Mouse (Mus musculus) urinary bladder, postnatal 10 days (tissue): Measurements from ENCODE around the gene Hrnr.

Source experiments
- DNase-seq: peaks from one replicate; pipeline ENCODE4 v3.0.0; 2022; ENCODE audit warnings: low spot score

The Hrnr gene

DNA sequence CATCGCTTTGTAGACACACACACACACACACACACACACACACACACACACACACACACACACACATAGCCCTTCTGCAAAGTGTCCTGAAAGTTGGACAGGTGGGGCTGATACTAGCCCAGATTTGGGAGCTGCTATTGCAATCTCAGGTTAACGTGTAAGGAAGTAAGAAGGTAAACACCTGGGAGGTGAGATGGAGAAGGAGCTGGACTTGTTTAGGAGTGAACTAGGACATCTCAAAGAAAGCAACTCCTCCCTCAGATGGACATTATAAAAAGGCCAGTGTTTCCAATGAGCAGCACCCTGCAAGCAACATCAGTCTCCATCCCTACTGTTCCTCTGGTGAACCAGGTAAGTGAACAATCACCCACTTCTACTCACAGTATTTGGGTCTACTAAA is at the start of gene Hrnr:
TSS of gene Hrnr (plus strand) at position 301 of the 400 bp plus-strand sequence.
- DNase-seq: no peak

DNA sequence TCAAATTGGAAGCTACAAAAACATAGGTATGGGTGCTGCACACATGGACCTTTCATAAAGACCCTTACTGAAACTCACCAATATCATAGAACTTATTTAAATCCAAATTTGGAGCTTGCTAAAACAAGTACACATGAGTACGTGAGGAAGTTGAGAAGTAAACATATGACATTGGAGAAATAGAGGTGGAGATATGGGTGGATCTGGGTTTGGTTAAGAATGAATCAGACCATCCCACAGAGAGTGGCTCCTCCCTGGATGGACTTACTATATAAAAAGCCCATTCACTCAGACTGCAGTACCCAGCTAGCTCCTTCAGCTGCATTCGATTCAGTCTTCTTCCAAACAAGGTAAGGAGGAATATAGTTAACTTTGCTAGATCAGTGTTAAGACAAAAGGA is 46.3 kb upstream of the Hrnr start, which contains the start of gene Flg:
TSS of gene Flg (plus strand) at position 301 of the 400 bp plus-strand sequence.
- no peak for DNase-seq

DNA sequence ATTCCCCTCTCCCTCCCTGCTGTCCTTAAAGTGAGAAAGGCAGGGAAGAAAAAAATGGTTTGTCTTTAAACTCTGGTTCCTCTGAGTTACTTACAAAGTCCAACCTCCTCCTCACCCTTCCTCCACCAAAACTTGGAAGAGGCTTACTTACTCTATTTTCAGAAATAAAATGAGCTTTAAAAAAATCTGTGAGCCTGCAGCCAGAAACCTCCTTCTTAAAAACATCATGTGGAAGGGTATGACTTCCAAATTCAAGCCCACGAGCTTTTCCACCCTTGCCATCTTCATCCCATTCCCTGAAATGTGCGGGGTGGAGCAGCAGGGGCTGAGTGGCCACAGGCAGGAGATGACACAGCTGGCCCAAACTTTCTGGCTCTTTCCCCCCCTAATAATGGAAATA is 22.0 kb upstream of the Hrnr start:
- no peak for DNase-seq

DNA sequence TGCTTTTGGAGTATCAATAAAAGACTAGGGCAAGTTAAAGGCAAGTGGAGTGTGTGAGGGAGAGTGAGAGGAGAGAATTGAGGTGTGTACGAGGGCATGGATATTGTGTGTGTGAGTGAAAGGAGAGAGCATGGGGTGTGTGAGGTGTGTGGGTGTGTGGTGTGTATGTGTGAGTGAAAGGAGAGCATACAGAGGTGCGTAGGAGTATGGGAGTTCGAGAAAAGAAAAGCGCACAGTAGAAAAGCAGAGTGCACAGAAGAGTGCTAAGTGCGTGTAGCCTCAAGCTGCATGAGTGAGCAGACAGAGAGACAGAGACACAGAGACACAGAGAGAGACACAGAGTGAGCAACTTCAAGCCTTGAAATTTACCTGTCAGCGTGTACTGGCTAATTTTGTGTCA is 19.7 kb upstream of the Hrnr start:
- DNase-seq: no peak

DNA sequence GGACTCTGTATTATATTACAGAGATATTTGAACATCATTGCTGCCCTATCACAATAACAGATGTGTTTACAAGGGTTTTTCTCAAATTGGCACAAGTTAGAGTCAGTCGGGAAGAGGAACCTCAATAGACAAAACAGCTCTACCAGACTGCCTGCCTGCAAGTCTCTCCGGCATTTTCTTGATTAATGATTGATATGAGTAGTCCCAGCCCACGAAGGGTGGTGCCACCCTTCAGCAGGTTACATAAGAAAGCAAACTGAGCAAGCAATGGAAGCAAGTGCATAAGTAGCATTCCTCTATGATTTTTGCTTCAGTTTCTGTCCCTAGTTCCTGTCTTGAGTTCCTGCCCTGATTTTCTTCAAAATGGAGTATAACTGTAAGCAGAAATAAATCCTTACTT is 17.7 kb upstream of the Hrnr start:
- DNase-seq: no peak

DNA sequence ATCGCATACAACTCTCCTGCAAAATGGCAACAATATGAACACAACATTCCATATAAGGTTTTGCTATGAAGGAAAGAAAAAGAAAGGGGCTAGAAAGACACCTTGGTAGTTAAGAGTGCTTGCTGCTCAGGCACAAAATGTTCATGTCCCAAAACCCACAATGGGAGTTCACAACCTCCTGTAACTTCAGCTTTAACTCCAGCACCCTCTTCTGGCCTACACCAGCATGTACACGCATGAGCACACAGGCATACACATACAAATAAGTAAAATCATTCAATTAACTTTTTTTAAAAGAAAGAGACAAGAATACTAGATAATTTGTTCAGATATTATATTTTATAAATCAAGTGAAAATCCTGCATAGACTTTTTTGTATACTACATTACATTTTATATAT is 13.4 kb upstream of the Hrnr start:
- DNase-seq: no peak

DNA sequence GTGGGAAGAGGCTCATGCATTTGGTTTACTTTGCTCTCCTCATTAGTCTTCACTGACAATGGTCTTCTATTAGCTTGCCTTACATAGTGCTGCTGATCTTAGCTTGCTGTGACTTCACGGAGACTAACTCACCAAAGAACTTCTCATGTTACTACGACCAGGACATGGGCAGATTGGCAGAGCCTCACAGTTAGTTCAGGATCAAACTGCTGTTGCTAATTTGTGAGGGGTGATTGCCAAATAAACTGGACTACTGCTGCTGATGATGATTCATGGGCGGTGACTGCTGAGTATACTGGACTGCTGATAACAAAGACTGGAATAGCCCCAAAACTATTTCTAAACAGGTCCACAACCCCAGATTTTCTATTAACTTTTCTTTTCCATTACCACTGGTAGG is 8.2 kb upstream of the Hrnr start:
- no peak for DNase-seq

DNA sequence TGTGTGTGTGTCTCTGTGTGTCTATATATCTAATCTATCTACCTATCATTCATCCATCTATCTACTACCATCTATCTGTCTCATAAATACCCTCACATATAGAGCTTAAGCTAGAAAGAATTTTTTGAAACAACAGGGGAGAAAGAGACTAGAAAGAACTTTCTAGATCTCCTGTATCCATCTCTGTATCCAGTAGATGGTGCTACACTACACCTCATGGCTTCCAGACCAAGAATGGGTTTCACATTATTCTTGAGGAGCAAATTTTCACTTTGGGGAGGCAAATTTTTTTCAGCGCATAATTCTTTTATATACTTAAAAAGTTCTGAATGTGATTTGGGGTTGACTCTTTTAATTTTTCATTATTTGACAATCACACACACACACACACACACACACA is 5.2 kb upstream of the Hrnr start:
- DNase-seq: no peak

DNA sequence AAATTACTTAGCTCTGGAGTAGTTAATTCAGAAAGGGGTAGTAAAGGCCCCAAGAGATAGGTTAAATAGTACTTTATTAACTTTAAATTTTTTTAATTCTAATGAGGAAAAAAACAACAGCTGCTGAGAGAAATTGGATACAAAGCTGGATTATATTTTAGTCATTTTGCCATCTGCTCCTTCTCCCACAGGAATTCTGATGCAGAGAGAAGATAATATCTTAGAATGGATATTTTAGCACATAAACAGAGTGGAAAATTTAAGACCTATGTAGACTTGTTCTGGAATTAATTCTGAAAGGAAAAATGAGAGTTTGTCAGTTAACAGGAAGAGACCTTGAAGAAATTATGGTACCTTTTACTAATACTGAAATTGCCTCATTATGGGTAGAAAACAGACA is 18.2 kb downstream of the Hrnr start:
- DNase-seq: no peak

DNA sequence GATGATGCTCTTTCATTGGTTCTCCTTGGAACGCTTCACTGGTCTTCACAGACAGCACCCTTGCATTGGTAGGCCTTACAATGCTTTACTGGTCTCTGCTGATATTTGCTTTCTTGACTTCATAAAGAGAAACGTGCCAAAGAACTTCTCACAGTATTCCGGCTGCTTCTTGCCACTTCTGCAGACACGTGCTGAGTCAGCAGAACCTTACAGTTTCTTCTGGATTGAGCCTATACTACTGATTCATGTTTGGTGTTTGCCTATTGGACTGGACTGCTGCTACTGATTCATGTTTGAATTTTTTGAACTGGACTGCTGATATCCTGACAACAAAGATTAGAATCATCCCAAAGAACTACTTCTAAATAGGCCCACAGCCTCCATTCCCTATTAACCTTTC is 20.5 kb downstream of the Hrnr start:
- no peak for DNase-seq

DNA sequence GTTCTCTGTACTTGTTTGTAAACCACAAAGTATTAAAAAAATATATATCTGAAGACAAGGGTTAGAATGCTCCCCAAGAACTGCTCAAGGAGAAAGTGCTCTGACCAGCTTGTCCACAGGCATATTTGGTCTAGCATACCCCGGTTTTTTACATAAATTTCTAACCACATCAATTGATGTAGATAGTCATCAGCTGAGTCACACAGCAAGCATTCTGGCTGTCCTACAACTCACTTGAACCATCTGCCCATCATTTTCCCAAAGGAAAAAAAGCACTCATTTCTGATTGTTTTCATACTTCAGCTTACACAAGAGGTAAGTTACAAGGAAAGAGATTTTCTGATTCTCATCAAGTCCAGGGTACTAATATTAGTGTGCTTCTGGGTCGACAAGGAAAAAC is 27.3 kb downstream of the Hrnr start:
- no peak for DNase-seq

DNA sequence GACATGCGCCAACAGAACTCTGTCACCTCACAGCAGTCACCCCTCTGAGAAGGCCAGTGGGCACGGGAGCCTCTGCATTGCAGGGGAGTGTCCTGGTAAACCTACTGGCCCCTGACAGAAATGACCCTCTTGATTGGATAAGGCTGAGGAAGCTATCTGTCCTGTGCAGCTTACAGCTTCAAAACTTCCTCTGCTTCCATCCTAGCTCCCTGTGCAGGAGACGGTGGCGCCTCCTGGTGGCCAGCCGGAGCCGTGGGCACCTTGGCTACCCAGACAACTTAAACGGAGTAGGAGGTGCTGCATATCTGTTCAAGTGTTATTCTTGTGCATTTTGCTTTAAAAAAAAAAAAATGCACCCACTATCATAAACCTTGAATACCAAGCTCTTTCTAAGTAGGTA is 40.5 kb downstream of the Hrnr start:
- peak; percentile 33 for DNase-seq

DNA sequence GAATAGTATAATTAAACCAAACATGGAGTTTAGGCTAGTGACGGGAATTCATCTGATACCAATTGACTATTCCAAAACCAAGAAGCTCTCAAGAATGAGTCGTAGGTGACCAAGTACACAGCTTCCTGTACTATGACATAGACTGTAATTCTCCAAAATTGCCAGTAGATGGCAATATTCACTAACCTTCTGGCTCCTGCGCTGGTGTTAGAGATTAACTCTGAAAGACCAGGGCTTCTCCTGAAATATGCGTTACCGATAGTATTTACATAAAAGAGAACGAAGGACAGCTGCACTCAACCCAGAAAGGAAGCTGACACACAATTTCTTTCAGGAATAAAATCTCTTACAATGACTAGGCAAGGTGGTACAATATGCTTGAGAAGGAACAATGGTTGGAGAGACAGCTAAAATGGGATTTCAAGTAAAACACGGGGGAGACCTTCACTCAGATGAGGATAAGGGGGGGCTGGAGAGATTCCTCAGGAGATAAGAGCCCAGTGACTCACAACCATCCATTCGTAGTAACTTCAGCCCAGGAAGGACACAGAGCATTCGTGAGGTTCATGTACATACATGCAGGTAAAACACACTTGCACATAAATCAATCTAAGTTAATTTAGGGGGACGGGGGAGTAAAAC is 42.5 kb downstream of the Hrnr start:
- DNase-seq: no peak

DNA sequence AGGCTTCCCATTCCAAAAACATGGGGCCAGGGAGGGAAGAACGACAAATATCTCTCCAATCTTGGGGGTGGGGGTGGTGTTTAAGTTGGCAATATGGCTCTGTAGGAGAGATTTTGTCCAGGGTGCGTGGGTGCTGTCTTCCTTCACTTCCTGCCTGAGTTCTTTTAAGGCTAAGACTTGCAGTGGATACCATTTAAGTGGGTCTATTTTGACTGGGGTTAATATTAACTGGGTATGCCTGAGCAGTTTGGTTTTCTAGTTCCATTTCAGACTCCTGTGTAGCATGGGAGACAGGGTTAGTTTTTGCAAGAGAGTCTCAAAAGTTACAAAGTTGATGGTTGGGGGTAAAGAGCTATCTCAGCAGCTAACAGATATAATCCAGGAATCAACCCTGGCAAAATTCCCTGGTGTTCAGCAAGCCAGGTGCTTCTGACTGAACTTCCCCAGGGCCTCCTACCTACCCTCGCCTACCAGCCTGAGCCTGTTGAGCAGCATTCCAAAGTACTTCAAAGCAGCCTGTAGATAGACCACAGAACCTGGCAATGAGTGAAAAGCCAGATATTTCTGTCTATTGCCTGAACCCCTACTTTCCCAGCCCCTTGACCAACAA is 47.5 kb downstream of the Hrnr start:
- no peak for DNase-seq

DNA sequence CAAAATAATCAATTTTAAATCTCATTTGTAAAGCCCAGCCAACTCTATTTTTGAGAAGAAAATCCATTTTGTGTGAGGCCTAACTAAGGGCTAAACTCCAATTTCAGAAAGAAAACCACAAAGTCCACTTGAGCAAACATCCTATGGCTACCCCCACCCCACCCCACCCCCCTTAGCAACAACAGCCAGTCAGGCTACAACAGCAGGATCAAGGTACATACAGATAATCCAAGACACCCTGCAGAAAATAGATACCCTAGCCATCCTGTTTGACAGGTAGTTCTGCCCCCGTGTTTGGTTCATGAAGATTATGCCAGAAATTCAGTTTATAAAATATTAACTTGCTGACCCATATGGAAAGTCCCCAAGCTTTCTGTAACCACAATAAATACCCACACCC is 48.6 kb downstream of the Hrnr start:
- DNase-seq: no peak

DNA sequence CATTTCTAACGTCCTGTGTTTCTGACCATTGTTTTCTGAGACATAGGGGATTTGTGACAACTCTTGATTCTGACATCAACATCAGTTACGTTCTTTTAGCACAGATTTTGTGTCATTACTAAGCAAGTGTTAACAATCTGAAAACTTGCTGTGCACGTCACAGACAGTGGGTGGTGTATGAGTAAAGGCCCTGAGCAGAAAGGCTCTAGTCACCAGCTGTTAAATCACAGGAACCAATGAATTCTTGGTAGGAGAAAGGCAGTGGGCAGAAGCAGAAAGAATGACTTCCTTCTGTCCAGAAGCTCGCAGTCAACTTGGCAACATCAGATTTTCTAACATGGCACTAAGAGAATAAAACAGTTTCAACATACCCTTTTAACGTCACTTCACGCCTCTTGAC is 53.9 kb downstream of the Hrnr start:
- no peak for DNase-seq

DNA sequence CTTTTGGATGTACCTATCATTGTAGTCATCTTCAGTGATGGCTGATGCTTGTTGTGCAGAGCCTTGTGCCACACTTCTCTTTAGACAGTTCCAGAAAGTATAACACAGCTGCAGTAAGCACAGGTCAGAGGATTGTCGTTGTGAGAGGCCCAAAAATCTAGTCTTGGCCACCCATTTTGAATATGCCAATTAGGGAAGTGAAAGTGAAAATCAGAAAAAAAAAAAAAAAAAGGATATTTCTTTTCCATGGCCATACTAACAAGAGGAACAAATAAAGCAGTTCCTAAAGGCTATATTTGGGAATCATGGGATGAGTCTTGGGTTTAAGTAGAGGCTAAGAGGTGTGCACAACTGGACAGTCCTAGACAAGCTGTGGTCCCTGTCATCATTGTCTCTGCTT is 55.6 kb downstream of the Hrnr start:
- no peak for DNase-seq

DNA sequence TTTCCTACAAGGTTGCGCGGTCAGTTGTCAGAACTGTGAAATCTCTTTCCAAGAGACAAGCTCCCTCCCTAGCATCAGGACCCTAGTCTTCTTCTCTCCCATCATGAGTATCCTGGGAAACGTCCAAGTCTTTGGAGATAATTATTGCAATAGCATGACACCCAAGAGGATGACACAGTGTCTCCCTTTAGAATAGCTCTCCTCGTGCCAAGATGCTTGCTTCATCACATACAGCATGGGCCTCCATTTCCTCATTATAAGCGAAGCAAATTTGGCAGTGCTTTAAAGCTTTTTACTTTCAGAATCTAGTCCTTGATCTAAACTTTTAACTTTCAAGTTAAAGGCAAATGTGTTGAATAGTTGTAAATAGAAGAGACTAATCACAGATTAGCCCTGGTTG is 56.1 kb downstream of the Hrnr start:
- DNase-seq: no peak

DNA sequence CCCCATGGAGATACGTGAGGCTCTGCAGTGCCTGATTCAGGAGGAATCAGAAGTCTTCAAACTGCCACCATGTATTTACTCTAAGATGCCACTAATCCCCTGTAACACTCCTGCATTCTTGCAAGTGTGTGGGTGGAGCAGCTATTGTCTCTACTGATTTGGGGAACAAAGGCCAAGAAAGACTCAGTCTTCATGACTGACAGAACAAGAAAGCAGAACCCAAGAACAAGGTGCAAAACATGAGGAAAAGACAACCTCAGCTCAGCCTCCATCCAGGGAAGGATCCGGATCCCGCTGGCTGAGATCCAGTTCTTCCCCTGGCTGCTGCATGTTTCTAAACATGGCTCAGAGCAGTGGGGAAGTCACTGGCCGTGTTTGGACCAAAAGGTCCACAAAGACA is 58.6 kb downstream of the Hrnr start:
- DNase-seq: no peak
